Mouse (Mus musculus) hindbrain, embryonic 14.5 days (tissue): ENCODE results near the gene Gm39653. TPM values are rescaled to one million over a fixed set of nuclear protein-coding genes. Genes with fewer than 3 reads are reported as not detected.

Experiments
- ATAC-seq: fragments of 200-750 bp; cut with Nextera tagmentation; 2 replicates; pipeline ENCODE4 v1.8.0; 2017; ENCODE audit warnings: moderate number of reproducible peaks, mild to moderate bottlenecking, moderate TSS enrichment, moderate library complexity; ENCODE audit not compliant: low FRiP score
- DNase-seq: peaks from one replicate; pipeline ENCODE4 v3.0.0-alpha.2; 2015; ENCODE audit warnings: low spot score
- H3K27ac ChIP-seq: fragments of 300-500 bp; sonication (generic); 2 replicates; pipeline ENCODE4 v1.5.1; 2014; ENCODE audit warnings: mild to moderate bottlenecking, moderate library complexity
- H3K27me3 ChIP-seq: fragments of 300-500 bp; sonication (generic); 2 replicates; pipeline ENCODE4 v1.6.1; 2014; ENCODE audit warnings: mild to moderate bottlenecking, low read length, mixed read lengths; ENCODE audit not compliant: control insufficient read depth, insufficient read depth
- H3K36me3 ChIP-seq: fragments of 300-500 bp; sonication (generic); replicated peaks from 2 replicates; pipeline ENCODE4 v1.6.1; 2014; ENCODE audit not compliant: control insufficient read depth, insufficient read depth
- H3K4me1 ChIP-seq: fragments of 300-500 bp; sonication (generic); replicated peaks from 2 replicates; pipeline ENCODE4 v1.6.1; 2014; ENCODE audit warnings: antibody characterized with exemption, low read length, mixed read lengths; ENCODE audit not compliant: control insufficient read depth, insufficient read depth
- H3K4me2 ChIP-seq: fragments of 300-500 bp; sonication (generic); replicated peaks from 2 replicates; pipeline ENCODE4 v1.6.1; 2014; ENCODE audit warnings: mild to moderate bottlenecking, moderate library complexity
- H3K4me3 ChIP-seq: fragments of 300-500 bp; sonication (generic); replicated peaks from 2 replicates; pipeline ENCODE4 v1.5.1; 2014; ENCODE audit warnings: mild to moderate bottlenecking, low read length
- H3K9ac ChIP-seq: fragments of 300-500 bp; sonication (generic); 2 replicates; pipeline ENCODE4 v1.6.1; 2014
- H3K9me3 ChIP-seq: fragments of 300-500 bp; sonication (generic); 2 replicates; pipeline ENCODE4 v1.6.1; 2016; ENCODE audit warnings: low read length; ENCODE audit not compliant: control insufficient read depth
- WGBS: fragments of 180-500 bp; shearing (Covaris S2); extraction: QIAGEN DNeasy Blood & Tissue Kit; methylation state at CpG from one replicate; pipeline ENCODE4 v1.1.7; 2014; 5-methylcytosine and 5-hydroxymethylcytosine counted together
- polyA plus RNA-seq: library from polyadenylated mRNA; unstranded; fragments of >200 nt; fragmentation: Nextera tagmentation; extraction: Ambion mirVana; gene quantifications from 2 replicates; pipeline ENCODE4 v1.2.1, GENCODE M21; 2014

Gm39653 gene
- polyA plus RNA-seq, 1 experiment from 2014 or later: 0.24 TPM

GRCm38 (mm10) chr1:63667201-63667948, 51.6 kb downstream of the Gm39653 start:
- Histone ChIP-seq H3K9me3 (no peaks in the 10 kb centered on the region), H3K4me2 (peak overlapping the region; percentile 31), H3K27me3 (no peaks in the 10 kb centered on the region), H3K4me3 (no peak overlapping the region), H3K4me1 (peaks cover 16% of the 10 kb centered on the region; the same call in 1 of the 2 replicates), H3K27ac (peak overlapping the region; percentile 34; the same call in 1 of the 2 replicates), H3K36me3 (no peaks in the 10 kb centered on the region), H3K9ac (peak overlapping the region; percentile 32; the same call in 1 of the 2 replicates)
- peak; percentile 47 for DNase-seq
- WGBS: 41% methylated on average over 9 of the region's 9 CpGs
- peak; percentile 21; the same call in 1 of the 2 replicates for ATAC-seq

GRCm38 (mm10) chr1:63667949-63668851, 52.4 kb downstream of the Gm39653 start:
- peak; percentile 36 for DNase-seq
- H3K9ac ChIP-seq: peak overlapping the region; percentile 32
- no peaks in the 10 kb centered on the region for H3K36me3 ChIP-seq
- WGBS: 12% methylated on average over 13 of the region's 13 CpGs
- H3K4me3 ChIP-seq: no peak overlapping the region; the same call in 1 of the 2 replicates
- peak; percentile 40; the same call in 1 of the 2 replicates for ATAC-seq
- no peaks in the 10 kb centered on the region for H3K9me3 ChIP-seq
- no peaks in the 10 kb centered on the region for H3K27me3 ChIP-seq
- H3K4me1 ChIP-seq: peaks cover 16% of the 10 kb centered on the region; the same call in 1 of the 2 replicates
- H3K27ac ChIP-seq: peak overlapping the region; percentile 34; the same call in 1 of the 2 replicates
- H3K4me2 ChIP-seq: peak overlapping the region; percentile 31

- H3K9ac ChIP-seq: no peak overlapping the region
- H3K27ac ChIP-seq: no peak overlapping the region
- H3K36me3 ChIP-seq: no peaks in the 10 kb centered on the region
- DNase-seq (peak; percentile 84), ATAC-seq (peak; percentile 81)
- WGBS: 1% methylated on average over 3 of the region's 3 CpGs
- H3K9me3 ChIP-seq: no peaks in the 10 kb centered on the region
- no peaks in the 10 kb centered on the region for H3K27me3 ChIP-seq
- H3K4me2 ChIP-seq: peak overlapping the region; percentile 31
- peaks cover 16% of the 10 kb centered on the region; the same call in 1 of the 2 replicates for H3K4me1 ChIP-seq
- H3K4me3 ChIP-seq: no peak overlapping the region
These were observed 53.0 kb downstream of the Gm39653 start for GRCm38 (mm10) chr1:63668852-63669160.

Other genes starting within 250 kb of the Gm39653 start
- 19.4 and 21.5 TPM in 2 replicates for gene Adam23, start 170.1 kb upstream of the Gm39653 start, polyA plus RNA-seq
- gene Dytn, start 71.0 kb downstream of the Gm39653 start, polyA plus RNA-seq: 0.04 and 0.13 TPM in 2 replicates
- gene Mdh1b, start 114.3 kb downstream of the Gm39653 start, polyA plus RNA-seq: 0.86 and 0.91 TPM in 2 replicates
- gene Fastkd2, start 114.6 kb downstream of the Gm39653 start, polyA plus RNA-seq: 48.7 and 49.0 TPM in 2 replicates
- gene 4933402D24Rik, start 153.3 kb downstream of the Gm39653 start, polyA plus RNA-seq: 0.32 and 0.34 TPM in 2 replicates